Mouse (Mus musculus) cerebellum, postnatal 36 days (tissue): ENCODE measurements at regions not wholly inside any gene's neighbourhood (a gene's known extent, or its start where the extent isn't known, plus 50 kb on each side); places are given as distances from the start of the nearest gene placed in this dataset.

ENCODE experiments used
- DNase-seq, 2 experiments: peaks; one replicate each; pipeline ENCODE4 v3.0.0; 2021 to 2022; ENCODE audit warnings: mixed read lengths in 2 of 2

DNA sequence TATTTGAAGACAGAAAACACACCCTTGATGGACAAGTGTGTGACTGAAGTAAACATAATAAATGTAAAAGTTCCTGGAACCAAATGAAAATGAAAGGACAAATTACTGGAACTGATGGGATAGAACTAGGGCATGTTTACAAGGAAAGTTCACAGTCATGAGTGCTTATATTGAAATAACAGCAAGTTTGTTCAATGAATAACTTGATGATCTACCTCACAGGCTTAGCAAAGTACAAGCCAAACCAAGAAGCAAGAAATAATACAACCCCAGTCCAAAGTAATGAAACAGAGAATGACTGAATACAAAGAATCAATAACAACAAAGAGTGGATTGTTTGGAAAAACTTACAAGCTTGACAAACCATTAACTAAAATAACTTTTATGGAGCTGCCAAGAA lies 56.2 kb downstream of the Gm379 start:
- DNase-seq: no peak

DNA sequence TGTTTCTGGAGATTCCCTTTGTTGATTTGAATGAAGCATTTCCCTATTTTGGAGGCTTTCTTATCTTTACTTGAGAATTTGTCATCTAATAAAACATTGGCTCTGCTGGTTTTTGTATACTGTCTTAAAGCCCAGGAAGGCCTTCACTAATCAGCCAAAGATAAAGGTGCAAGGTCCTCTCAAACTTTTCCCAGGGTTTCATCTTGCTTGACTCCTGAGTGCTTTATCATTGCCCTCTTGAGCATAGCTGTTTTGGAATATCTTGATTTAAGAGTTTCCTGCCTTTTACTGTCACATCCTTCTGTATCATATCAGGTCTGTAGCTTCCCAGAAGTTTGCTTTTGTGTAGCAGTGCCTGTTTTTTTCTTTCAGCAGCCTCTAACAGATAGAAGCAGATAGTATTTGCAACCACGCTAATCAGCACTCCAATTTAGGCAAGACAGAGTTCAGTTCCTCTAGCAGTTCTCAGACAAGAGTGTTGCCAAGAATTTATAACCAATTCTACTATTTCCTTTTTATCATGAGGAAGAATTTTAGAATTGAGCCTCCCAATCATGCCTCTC lies 64.7 kb downstream of the Gm379 start:
- no peak for DNase-seq

DNA sequence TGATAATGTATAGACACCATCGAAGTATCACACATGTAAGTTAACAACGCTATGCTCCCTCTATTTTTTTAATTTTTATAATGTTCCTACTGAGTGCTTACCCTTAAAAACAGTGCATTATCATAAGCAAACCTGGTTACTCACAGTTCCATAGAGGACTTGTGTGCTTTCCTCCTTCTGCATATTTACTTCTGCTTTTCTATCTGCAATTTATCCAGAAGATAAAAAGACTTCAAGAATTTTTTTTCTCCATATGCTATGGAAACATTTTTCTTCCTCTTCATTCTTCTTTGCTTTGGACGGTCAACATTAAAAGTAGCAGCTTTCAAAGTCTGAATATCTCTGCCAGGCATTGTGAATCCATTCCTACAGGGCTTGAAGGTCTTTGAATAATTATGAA lies 102.7 kb downstream of the Gm379 start:
- DNase-seq: no peak

DNA sequence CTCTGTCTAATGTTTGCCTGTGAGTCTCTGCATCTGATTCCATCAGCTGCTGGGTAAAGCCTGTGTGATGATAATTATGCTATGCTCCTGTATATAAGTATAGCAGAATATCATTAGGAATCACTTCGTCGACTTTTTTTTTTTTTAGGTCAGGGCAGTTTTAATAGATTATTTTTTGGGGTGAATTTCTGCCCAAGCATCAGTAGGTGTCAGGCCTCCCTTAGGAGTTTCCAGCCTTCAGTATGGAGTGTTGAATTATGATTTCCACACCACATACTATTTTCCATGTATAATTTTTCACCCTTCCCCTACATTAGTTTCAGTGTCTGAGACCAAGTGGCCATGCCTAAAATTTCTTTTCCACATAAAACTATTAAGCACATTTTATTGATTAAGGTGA lies 121.5 kb downstream of the Gm379 start:
- no peak for DNase-seq

DNA sequence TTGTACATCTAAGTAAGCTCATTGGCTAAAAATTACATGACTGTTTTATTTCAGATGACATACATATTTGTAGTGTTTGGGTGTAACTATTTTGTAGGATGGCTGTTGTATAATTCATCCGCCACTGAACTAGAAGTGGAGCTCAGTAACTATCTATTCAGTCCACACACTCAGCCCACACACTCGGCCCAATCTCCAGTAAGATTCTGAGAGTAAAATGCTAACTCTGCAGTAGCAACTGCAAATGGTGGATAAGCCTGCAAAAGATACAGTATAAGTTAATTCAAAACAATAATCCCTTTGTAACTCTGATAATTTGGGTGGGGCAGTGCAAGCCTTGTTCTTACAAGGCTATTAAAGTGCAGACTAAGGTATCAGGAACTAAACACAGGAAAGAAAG lies 123.3 kb downstream of the Gm379 start:
- no peak for DNase-seq

DNA sequence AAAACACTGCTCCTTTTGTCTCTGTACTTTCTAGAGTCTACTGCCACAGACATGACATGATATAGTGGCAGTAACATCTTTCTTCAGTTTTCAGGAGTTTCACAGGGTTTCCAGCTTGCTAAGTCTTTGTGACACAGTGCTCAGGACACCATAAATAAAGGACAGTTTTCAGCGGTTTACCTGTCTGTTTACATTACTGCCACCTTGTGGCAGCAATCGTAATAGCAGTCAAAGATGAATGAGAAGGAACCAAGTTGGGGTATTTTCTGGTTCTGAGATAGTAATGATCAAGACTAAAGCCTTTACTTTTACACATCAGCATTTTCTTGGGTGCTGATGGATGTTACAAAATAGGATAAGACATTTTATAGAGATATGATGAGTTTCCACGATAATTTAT lies 127.7 kb downstream of the Gm379 start:
- peak; percentile 14 to 65 for DNase-seq
